Mouse (Mus musculus): Measurements from ENCODE around the gene D330045A20Rik.
"Not testable (repeated sequence)": the region's sequence is repeated elsewhere in the genome, so short reads cannot be mapped to it uniquely, and the experiment has no call there.

D330045A20Rik gene

GRCm38 (mm10) chrX:139480022-139480894, at the start of gene D330045A20Rik:
Gene D330045A20Rik, plus strand, starts transcription at chrX:139480367.
- DNase-seq (ENCODE audit: low read depth, low spot score), result no peak

- no peak for DNase-seq (ENCODE audit: low read depth, low spot score)
These were observed 47.6 kb upstream of the D330045A20Rik start for GRCm38 (mm10) chrX:139432550-139432949.

DNA sequence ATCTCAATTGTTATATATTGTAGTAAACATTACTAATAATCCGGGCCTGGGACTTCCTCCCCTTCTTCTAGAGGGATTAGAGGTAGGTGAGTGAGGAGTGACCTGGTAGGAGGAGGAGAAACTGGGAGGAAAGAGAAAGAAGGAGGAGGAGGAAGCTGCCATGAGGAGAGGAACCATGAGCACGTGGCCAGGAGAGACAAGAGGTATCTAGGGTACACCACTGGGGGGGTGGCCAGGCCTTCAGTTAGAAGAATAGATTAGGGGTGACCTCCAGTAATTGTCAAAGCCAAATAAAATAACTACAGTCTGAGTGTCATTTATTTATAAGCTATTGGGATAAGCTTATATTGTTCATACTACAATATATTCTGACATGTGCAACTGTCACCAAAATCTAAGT, 45.0 kb upstream of the D330045A20Rik start:
- no peak for DNase-seq (ENCODE audit: low read depth, low spot score)

GRCm38 (mm10) chrX:139441057-139441456, 39.1 kb upstream of the D330045A20Rik start:
- not testable (repeated sequence) for DNase-seq (ENCODE audit: low read depth, low spot score)

- no peak for DNase-seq (ENCODE audit: low read depth, low spot score)
These were observed 23.4 kb upstream of the D330045A20Rik start for GRCm38 (mm10) chrX:139456812-139457211.

GRCm38 (mm10) chrX:139482083-139482482, 1.9 kb downstream of the D330045A20Rik start:
- DNase-seq (ENCODE audit: low read depth, low spot score), result no peak

- DNase-seq (ENCODE audit: low read depth, low spot score), result no peak
These were observed 4.8 kb downstream of the D330045A20Rik start for GRCm38 (mm10) chrX:139484974-139485373.

- DNase-seq (ENCODE audit: low read depth, low spot score), result no peak
These were observed 36.0 kb downstream of the D330045A20Rik start for GRCm38 (mm10) chrX:139516156-139516555.

DNA sequence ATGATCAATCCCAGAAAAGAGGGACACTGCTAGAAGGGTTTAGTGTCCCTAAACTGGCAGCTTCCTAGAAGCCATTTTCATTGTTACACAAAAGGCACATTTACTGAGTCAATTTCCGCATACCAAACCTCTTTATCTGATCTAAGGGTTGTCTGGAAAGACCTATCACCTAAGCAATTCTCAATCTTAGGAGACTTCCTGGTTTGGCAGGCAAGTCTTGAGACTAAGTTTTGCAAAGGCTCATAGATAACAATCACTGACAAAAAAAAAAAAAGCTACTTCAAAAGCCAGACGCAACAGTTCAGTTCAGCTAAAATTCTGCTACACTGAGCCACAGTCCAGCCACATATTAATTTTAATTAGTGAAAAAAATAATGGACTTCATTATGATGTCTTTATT, 39.1 kb downstream of the D330045A20Rik start:
- no peak for DNase-seq (ENCODE audit: low read depth, low spot score)

DNA sequence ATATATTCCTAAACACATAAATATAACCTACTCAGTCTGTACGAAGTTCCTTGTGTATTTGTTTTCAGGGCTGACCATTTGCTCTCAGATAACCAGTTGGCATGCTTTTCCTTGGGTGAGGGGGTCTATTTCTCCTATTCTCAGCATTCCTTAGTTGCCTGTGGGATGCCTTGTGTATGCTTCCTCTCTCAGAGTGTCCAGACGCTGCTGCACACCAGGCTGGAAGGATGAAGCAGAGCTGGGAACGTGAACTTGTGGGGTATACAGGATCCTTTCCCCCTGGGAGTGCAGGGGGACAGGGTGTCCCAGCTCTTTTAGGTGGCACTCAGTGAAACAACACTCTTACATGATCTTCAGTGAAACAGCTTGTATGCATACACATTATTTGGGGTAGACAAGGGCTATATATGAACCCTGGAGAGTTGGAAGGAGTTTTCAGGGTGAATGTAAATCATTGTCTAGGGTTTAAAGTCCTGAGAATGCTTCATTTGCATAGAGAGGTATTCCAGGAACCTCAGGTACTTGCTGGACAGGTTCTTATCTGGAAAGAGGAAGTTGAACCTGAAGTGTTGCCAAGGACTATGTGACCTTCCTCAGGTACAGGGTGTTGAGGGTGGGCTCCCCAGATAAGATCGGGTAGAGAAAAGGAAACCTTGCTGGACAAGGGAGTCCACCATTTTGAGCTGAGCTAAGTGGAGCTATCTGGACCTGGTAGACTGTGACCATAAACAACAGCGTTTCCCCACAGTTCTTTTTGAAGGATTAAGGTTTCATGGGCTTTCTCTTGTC, 44.3 kb downstream of the D330045A20Rik start:
- no peak for DNase-seq (ENCODE audit: low read depth, low spot score)

DNA sequence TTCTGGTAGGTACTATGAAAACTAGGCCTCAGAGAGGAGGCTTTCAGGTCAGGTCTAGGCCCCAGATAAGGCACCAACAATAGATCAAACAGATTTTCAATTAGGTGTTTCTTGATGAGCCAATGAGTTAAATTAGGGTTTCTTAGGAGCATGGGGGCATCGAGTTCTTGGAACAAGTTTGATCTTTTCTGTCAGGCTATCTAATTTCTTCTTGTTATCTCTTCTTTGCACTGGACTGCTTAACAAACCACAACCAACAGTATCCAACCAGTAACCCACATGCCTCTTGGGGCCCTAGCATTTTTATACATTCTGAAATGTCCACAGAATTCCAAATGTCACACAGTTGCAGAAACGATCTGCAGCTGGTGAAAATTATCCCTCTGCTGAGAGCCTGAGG, 45.6 kb downstream of the D330045A20Rik start:
- DNase-seq (ENCODE audit: low read depth, low spot score), result no peak

DNA sequence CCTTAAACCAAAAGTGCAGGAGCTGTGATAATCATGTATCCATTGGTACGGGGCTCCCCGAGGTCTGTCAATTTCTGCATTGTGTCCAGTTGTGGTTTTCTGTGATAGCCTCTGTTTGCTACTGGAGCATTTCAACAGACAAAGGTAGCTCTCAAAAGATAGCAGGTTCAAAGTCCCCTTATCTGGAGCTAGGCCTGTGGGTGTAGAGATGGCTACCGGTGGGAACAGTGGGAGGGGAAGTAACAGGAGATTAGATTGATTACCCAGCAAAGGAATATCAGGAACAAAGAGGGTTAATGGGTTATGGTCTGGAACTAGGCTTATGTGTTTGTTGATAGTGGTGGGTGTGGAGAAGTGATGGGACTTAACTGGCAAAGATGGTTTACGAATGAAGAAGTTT, 46.8 kb downstream of the D330045A20Rik start:
- no peak for DNase-seq (ENCODE audit: low read depth, low spot score)

DNA sequence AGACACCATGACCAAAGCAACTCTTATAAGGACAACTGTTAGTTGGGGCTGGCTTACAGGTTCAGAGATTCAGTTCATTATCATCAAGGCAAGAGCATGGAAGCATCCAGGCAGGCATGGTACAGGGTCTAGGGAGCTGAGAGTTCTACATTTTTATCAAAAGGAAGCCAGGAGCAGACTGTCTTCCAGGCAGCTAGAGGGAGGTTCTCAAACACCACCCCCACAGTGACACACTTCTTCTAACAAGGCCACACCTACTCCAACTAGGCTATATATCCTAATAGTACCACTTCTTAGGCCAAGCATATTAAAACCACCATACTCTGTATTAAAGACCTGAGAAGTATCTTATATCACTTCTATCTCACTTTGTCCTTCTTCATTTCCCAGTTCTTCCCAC, 49.5 kb downstream of the D330045A20Rik start:
- DNase-seq (ENCODE audit: low read depth, low spot score), result no peak

GRCm38 (mm10) chrX:139532293-139532692, 52.1 kb downstream of the D330045A20Rik start:
- DNase-seq (ENCODE audit: low read depth, low spot score), result no peak

DNA sequence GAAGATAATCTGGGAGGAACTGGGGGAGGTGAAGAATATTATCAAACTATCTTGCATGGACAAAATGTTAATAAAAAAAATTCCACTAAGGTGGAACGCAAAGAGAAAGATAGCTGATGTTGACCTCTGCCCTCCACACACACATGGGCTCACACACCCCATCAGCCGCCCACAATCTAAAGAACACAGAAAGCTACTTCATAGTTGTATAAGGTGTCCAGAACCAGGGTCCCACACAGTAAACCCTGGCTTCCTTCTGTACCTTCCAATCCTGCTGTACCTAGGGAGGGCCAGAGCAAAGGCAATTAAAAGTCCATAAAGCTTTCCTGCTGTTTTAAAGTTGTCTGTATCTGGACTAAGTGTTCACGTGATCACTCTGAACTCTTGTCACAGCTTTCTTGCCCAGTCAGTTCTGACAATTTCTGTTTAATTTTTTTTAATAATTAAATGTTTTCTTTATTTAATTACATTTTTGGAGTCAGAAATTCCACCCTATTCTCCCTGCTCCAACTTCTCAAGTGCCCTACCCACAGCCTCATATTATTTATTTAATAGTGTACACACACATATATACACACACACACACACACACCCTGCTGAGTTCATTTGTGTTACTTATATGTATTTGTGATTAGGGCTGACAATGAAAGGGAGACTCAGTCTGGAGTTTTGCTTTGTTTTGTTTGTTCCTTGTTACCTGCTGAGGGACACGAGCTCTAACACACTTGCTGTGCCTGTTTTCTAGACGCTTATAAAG, 57.7 kb downstream of the D330045A20Rik start:
- no peak for DNase-seq (ENCODE audit: low read depth, low spot score)

- no peak for DNase-seq (ENCODE audit: low read depth, low spot score)
These were observed 63.6 kb downstream of the D330045A20Rik start for GRCm38 (mm10) chrX:139543726-139544125.

- DNase-seq (ENCODE audit: low read depth, low spot score), result no peak
These were observed 70.3 kb downstream of the D330045A20Rik start for GRCm38 (mm10) chrX:139550456-139550855.

DNA sequence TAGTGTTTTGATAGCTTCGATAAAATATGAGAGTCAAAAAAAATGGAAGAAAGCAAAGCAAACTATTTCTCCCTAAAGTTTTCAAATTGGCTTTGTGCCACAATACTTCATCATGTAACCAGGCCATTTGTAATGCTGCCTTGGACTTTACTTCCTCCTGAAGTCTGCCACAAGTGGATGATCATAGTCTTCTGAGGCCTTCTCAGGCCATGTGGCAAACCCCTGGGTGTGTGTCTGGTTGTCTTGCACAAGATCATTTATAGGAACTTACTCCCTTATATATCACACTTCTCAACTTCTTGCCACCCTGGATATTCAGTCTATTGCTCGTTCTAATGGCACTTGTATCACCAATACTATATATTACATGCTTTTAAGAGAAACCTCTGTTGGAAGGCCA, 71.9 kb downstream of the D330045A20Rik start:
- no peak for DNase-seq (ENCODE audit: low read depth, low spot score)

GRCm38 (mm10) chrX:139562255-139562924, 82.2 kb downstream of the D330045A20Rik start:
- DNase-seq (ENCODE audit: low read depth, low spot score), result no peak

DNA sequence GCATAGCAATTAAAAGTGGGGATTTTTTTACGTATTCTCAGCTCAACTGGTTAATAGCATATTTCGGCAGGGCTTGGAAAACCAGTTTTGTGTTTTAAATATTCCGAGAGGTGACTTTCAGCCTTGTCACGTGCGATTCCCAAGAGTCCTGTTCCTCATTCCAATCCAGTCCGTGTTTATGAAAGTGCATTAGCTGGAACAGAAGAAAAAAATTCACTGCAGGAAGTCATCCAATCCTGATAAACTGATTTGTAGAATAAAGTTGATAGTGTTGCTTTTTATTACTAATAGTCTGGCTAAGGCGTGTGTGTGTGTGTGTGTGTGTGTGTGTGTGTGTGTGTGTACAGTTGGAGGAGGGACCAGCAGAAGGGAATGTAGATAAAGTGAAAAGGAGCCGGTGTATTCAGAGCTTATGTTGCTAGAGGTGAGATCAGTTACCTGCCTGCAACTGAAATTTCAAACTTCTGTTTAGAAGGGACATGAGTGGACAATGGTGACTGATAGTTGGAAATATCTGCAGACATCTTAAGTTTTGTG, 82.8 kb downstream of the D330045A20Rik start, which contains the start of gene Rnf128:
Gene Rnf128 (plus strand): TSS at position 392 of the 537 bp plus-strand sequence.
- DNase-seq (ENCODE audit: low read depth, low spot score), result no peak

DNA sequence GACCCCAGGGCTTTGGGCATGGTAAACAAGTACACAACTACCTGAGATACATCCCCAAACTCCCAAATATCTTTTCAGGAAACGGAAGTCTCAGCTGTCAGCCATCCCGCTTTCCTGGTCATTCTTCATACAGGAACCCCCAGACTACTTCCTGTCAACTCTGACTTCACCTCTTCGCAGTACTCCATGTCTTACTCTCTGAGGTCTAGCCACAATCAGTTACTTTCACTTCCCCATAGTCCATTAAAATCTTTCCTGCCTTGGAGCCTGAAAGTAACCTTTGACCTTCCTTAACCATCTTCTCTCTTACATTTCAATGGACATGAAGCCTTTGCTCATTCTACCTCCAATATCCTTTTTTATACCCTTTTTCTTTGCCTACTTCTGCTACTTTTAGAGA, 89.9 kb downstream of the D330045A20Rik start:
- no peak for DNase-seq (ENCODE audit: low read depth, low spot score)
